Mouse (Mus musculus): ENCODE measurements around the gene Ifi203. TPM values are rescaled to one million over a fixed set of nuclear protein-coding genes. Genes with fewer than 3 reads are reported as not detected.
"Not testable (repeated sequence)": the region's sequence is repeated elsewhere in the genome, so short reads cannot be mapped to it uniquely, and the experiment has no call there.

The Ifi203 gene
- polyA plus RNA-seq, 1 experiment = 9.9 TPM

- Histone ChIP-seq H3K4me3 (ENCODE audit: insufficient read depth, low read depth, low read length) (no peak overlapping the region), H3K27ac (ENCODE audit: insufficient read depth, low read depth, low read length) (no peak overlapping the region), H3K36me3 (ENCODE audit: control insufficient read depth, insufficient read depth, low read length) (no peaks in the 10 kb centered on the region), H3K4me1 (ENCODE audit: control insufficient read depth, insufficient read depth, low read length) (no peaks in the 10 kb centered on the region), H3K27me3 (replicated peaks; ENCODE audit: control insufficient read depth, insufficient read depth, low read length) (no peaks in the 10 kb centered on the region)
- no peak for DNase-seq
- WGBS = 88% methylated on average over 2 of the region's 2 CpGs
- TF ChIP-seq POLR2A (IDR thresholded peaks at IDR 0.05; ENCODE audit: low read depth, low read length) = no peak
- TF ChIP-seq CTCF (conservative IDR thresholded peaks at IDR 0.05; ENCODE audit: insufficient read depth, insufficient read length, low read depth, low read length) = no peak
Measured at GRCm38 (mm10) chr1:173955071-173955796, 12.8 kb upstream of the Ifi203 start.

GRCm38 (mm10) chr1:173953563-173953962, 11.1 kb upstream of the Ifi203 start:
- DNase-seq = no peak
- TF ChIP-seq CTCF (conservative IDR thresholded peaks at IDR 0.05; ENCODE audit: insufficient read depth, insufficient read length, low read depth, low read length) = no peak
- no peak for TF ChIP-seq POLR2A (IDR thresholded peaks at IDR 0.05; ENCODE audit: low read depth, low read length)
- WGBS = 84% methylated on average over 1 of the region's 1 CpGs
- Histone ChIP-seq H3K27me3 (replicated peaks; ENCODE audit: control insufficient read depth, insufficient read depth, low read length) (no peaks in the 10 kb centered on the region), H3K36me3 (ENCODE audit: control insufficient read depth, insufficient read depth, low read length) (no peaks in the 10 kb centered on the region), H3K4me1 (ENCODE audit: control insufficient read depth, insufficient read depth, low read length) (no peaks in the 10 kb centered on the region), H3K4me3 (ENCODE audit: insufficient read depth, low read depth, low read length) (no peak overlapping the region), H3K27ac (ENCODE audit: insufficient read depth, low read depth, low read length) (no peak overlapping the region)

DNA sequence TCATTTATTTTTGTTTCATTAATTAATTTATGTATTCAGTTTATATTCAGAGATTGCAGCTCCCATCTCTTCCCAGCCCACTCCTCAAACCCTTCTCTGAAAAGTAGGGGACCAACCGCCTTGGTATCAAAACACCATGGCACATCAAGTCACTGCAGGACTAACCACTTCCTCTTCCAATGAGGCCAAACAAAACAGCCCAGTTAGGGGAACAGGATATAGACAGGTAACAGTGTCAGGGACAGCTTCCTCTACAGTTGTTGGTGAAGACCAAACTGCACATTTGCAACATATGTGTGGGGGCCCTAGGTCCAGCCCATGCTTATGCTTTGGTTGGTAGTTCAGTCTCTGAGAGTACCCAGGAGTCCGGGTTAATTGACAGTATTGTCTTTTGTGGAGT, 6.6 kb upstream of the Ifi203 start:
- not testable (repeated sequence) for H3K36me3 ChIP-seq (ENCODE audit: control insufficient read depth, insufficient read depth, low read length); H3K27me3 ChIP-seq (replicated peaks; ENCODE audit: control insufficient read depth, insufficient read depth, low read length); H3K4me3 ChIP-seq (ENCODE audit: insufficient read depth, low read depth, low read length); DNase-seq; H3K4me1 ChIP-seq (ENCODE audit: control insufficient read depth, insufficient read depth, low read length); H3K27ac ChIP-seq (ENCODE audit: insufficient read depth, low read depth, low read length)
- WGBS = 77% methylated on average over 2 of the region's 2 CpGs

GRCm38 (mm10) chr1:173942780-173943066, 251 bp upstream of the Ifi203 start:
- H3K4me3 ChIP-seq (ENCODE audit: insufficient read depth, low read depth, low read length); H3K4me1 ChIP-seq (ENCODE audit: control insufficient read depth, insufficient read depth, low read length); DNase-seq; H3K27me3 ChIP-seq (replicated peaks; ENCODE audit: control insufficient read depth, insufficient read depth, low read length); H3K36me3 ChIP-seq (ENCODE audit: control insufficient read depth, insufficient read depth, low read length): not testable (repeated sequence)
- peak overlapping the region; percentile 78 for H3K27ac ChIP-seq (ENCODE audit: insufficient read depth, low read depth, low read length)

GRCm38 (mm10) chr1:173941522-173941921, 950 bp downstream of the Ifi203 start:
- WGBS = 67% methylated on average over 2 of the region's 2 CpGs
- H3K4me1 ChIP-seq (ENCODE audit: control insufficient read depth, insufficient read depth, low read length); H3K36me3 ChIP-seq (ENCODE audit: control insufficient read depth, insufficient read depth, low read length); DNase-seq; H3K27me3 ChIP-seq (replicated peaks; ENCODE audit: control insufficient read depth, insufficient read depth, low read length); H3K27ac ChIP-seq (ENCODE audit: insufficient read depth, low read depth, low read length): not testable (repeated sequence)
- peak overlapping the region; percentile 26; the same call in 1 of the 2 replicates for H3K4me3 ChIP-seq (ENCODE audit: insufficient read depth, low read depth, low read length)

GRCm38 (mm10) chr1:173919279-173919678, 23.2 kb downstream of the Ifi203 start:
- H3K4me1 ChIP-seq (ENCODE audit: control insufficient read depth, insufficient read depth, low read length); DNase-seq; H3K27me3 ChIP-seq (replicated peaks; ENCODE audit: control insufficient read depth, insufficient read depth, low read length); H3K4me3 ChIP-seq (ENCODE audit: insufficient read depth, low read depth, low read length); H3K36me3 ChIP-seq (ENCODE audit: control insufficient read depth, insufficient read depth, low read length); H3K27ac ChIP-seq (ENCODE audit: insufficient read depth, low read depth, low read length): not testable (repeated sequence)
- 58% methylated on average over 3 of the region's 3 CpGs for WGBS

DNA sequence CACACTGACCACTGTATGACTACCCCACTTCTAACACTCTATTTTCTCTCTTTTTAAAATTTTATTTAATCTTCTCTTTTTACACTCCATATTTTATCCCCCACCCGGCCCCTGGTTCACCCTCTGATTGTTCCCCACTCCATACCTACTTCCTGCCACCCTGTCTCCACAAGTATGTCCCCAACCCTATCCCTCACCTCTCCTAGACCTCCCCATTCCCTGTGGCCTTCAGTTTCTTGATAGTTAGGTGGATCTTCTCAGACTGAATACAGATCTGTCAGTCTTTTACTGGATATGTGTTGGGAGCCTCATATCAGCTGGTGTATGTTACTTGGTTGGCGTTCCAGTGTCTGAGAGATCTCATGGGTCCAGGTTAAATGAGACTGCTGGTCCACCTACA, 27.9 kb downstream of the Ifi203 start:
- 79% methylated on average over 2 of the region's 2 CpGs for WGBS
- H3K27ac ChIP-seq (ENCODE audit: insufficient read depth, low read depth, low read length) = no peak overlapping the region
- no peak for TF ChIP-seq CTCF (conservative IDR thresholded peaks at IDR 0.05; ENCODE audit: insufficient read depth, insufficient read length, low read depth, low read length)
- no peak for TF ChIP-seq POLR2A (IDR thresholded peaks at IDR 0.05; ENCODE audit: low read depth, low read length)
- no peak overlapping the region for H3K4me3 ChIP-seq (ENCODE audit: insufficient read depth, low read depth, low read length)
- DNase-seq = no peak
- H3K36me3 ChIP-seq (ENCODE audit: control insufficient read depth, insufficient read depth, low read length) = no peaks in the 10 kb centered on the region
- H3K27me3 ChIP-seq (replicated peaks; ENCODE audit: control insufficient read depth, insufficient read depth, low read length) = no peaks in the 10 kb centered on the region
- H3K4me1 ChIP-seq (ENCODE audit: control insufficient read depth, insufficient read depth, low read length) = no peaks in the 10 kb centered on the region

DNA sequence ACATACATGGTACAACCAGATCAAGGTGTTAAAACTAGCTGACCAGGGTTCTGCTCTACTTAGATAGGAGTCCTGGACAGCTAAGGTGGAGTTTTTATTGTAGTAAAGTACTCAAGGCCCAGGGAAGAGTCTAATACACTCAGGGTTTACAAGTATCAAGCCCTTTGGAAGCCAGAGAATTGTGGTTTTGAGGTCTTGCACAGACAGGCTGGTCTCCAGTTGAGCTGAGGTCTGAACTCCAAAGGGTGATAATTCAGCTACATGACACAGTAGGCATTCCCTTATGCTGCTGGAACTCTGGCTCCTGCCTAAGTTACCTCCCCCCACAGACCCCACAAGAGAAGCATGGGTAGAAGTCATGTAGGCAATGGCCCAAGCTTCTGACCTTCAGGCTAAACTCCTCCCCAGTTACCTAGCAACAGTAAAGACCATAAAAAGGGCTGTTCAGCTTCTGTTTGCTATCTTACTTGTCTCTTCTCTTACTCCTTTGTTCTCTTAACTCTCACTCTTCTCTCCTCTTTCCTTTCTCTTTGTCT, 29.1 kb downstream of the Ifi203 start:
- DNase-seq = not testable (repeated sequence)
- H3K27ac ChIP-seq (ENCODE audit: insufficient read depth, low read depth, low read length) = peak overlapping the region; percentile 38

GRCm38 (mm10) chr1:173912548-173913255, 29.8 kb downstream of the Ifi203 start, which contains the start of gene Ifi211:
TSS of gene Ifi211 (minus strand) at chr1:173913046.
- H3K4me1 ChIP-seq (ENCODE audit: control insufficient read depth, insufficient read depth, low read length); H3K36me3 ChIP-seq (ENCODE audit: control insufficient read depth, insufficient read depth, low read length); H3K27me3 ChIP-seq (replicated peaks; ENCODE audit: control insufficient read depth, insufficient read depth, low read length): not testable (repeated sequence)
- Histone ChIP-seq H3K4me3 (ENCODE audit: insufficient read depth, low read depth, low read length) (peak within 1 kb of the TSS; percentile 14; the same call in 1 of the 2 replicates), H3K27ac (ENCODE audit: insufficient read depth, low read depth, low read length) (peak within 1 kb of the TSS; percentile 63)
- 70% methylated on average over 6 of the region's 6 CpGs for WGBS
- peak; percentile 66 for DNase-seq

More for the DNA sequence above, 29.1 kb downstream of the Ifi203 start:
- H3K36me3 ChIP-seq (ENCODE audit: control insufficient read depth, insufficient read depth, low read length); H3K4me3 ChIP-seq (ENCODE audit: insufficient read depth, low read depth, low read length); H3K27me3 ChIP-seq (replicated peaks; ENCODE audit: control insufficient read depth, insufficient read depth, low read length); H3K4me1 ChIP-seq (ENCODE audit: control insufficient read depth, insufficient read depth, low read length): not testable (repeated sequence)

Data from kidney, adult 2 months (tissue).